Mouse (Mus musculus) midbrain, postnatal 0 days (tissue): ENCODE results near the gene Nrde2. TPM values are rescaled to one million over a fixed set of nuclear protein-coding genes. Genes with fewer than 3 reads are reported as not detected.
A peak's percentile ranks its signal among the peaks of the same experiment; 100 is the strongest.

Experiments
- ATAC-seq: fragments of 200-750 bp; cut with Nextera tagmentation; 2 replicates; pipeline ENCODE4 v1.8.0; 2017; ENCODE audit warnings: moderate number of reproducible peaks, mild to moderate bottlenecking, moderate TSS enrichment, moderate library complexity; ENCODE audit not compliant: low FRiP score
- DNase-seq: peaks from one replicate; pipeline ENCODE4 v3.0.0-alpha.2; 2015; ENCODE audit warnings: low spot score
- H3K27ac ChIP-seq: fragments of 300-500 bp; sonication (generic); 2 replicates; pipeline ENCODE4 v1.5.1; 2014; ENCODE audit warnings: low read depth, mild to moderate bottlenecking, low read length, mixed read lengths
- H3K27me3 ChIP-seq: fragments of 300-500 bp; sonication (generic); 2 replicates; pipeline ENCODE4 v1.6.1; 2014; ENCODE audit warnings: low read length, control low read depth, mixed read lengths; ENCODE audit not compliant: insufficient read depth
- H3K36me3 ChIP-seq: fragments of 300-500 bp; sonication (generic); 2 replicates; pipeline ENCODE4 v1.6.1; 2014; ENCODE audit warnings: low read length, control low read depth, mixed read lengths; ENCODE audit not compliant: insufficient read depth
- H3K4me1 ChIP-seq: fragments of 300-500 bp; sonication (generic); 2 replicates; pipeline ENCODE4 v1.6.1; 2014; ENCODE audit warnings: mild to moderate bottlenecking, control low read depth, antibody characterized with exemption, low read length, mixed read lengths; ENCODE audit not compliant: insufficient read depth
- H3K4me2 ChIP-seq: fragments of 300-500 bp; sonication (generic); 2 replicates; pipeline ENCODE4 v1.6.1; 2014; ENCODE audit warnings: low read depth, mild to moderate bottlenecking, low read length, mixed read lengths; ENCODE audit not compliant: poor library complexity, severe bottlenecking
- H3K4me3 ChIP-seq: fragments of 300-500 bp; sonication (generic); 2 replicates; pipeline ENCODE4 v1.5.1; 2014; ENCODE audit warnings: low read depth, mild to moderate bottlenecking, low read length, moderate library complexity
- H3K9ac ChIP-seq: fragments of 300-500 bp; sonication (generic); replicated peaks from 2 replicates; pipeline ENCODE4 v1.6.1; 2014; ENCODE audit warnings: mild to moderate bottlenecking, low read length, moderate library complexity, mixed read lengths; ENCODE audit not compliant: poor library complexity, severe bottlenecking
- H3K9me3 ChIP-seq: fragments of 300-500 bp; sonication (generic); 2 replicates; pipeline ENCODE4 v1.6.1; 2016; ENCODE audit warnings: low read length, control low read depth
- CTCF ChIP-seq: IDR thresholded peaks from 2 replicates; pipeline ENCODE4 v1.5.1; 2016; ENCODE audit warnings: antibody characterized with exemption, mild to moderate bottlenecking
- WGBS: fragments of 180-500 bp; shearing (Covaris S2); extraction: QIAGEN DNeasy Blood & Tissue Kit; methylation state at CpG from one replicate; pipeline ENCODE4 v1.1.7; 2014; 5-methylcytosine and 5-hydroxymethylcytosine counted together
- polyA plus RNA-seq: library from polyadenylated mRNA; unstranded; fragments of >200 nt; fragmentation: Nextera tagmentation; extraction: Ambion mirVana; gene quantifications from 2 replicates; pipeline ENCODE4 v1.2.1, GENCODE M21; 2015
- total RNA-seq: library from RNA; depleted of rRNA; stranded (reverse); fragments of >200 nt; gene quantifications from 2 replicates; pipeline ENCODE4 v1.2.3, GENCODE M21; 2014

The Nrde2 gene
- total and polyA plus RNA-seq, 2 experiments from 2014 or later: 13.1 to 13.9 TPM

DNA sequence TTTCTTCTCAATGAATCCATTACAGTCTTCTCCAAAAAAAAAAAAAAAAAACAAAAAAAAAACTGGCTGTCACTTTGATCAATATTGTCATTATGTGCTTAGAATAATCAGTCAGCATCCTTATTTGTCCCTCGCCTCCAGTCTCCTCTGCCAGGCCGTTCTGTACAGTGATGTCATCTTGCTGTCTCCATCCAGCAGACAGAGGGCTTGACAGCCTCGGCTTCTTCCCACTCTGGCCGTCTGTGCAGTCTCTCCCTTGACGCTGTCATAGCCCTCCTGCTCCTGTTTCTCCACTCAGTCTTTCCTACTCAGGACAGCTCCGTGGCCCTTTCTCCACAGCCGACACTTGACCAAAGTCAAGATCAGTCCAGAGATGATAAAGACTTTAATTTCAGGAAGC, 13.0 kb upstream of the Nrde2 start:
- no peak overlapping the region for H3K27ac ChIP-seq
- no peaks in the 10 kb centered on the region for H3K27me3 ChIP-seq
- H3K9me3 ChIP-seq: no peaks in the 10 kb centered on the region
- TF ChIP-seq CTCF: no peak
- no peak overlapping the region for H3K9ac ChIP-seq
- H3K4me1 ChIP-seq: 0 out of 2 replicates have a peak, but pooled peaks cover 5% of the 10 kb centered on the region
- no peak overlapping the region for H3K4me3 ChIP-seq
- no peak overlapping the region for H3K4me2 ChIP-seq
- 76% methylated on average over 7 of the region's 7 CpGs for WGBS
- DNase-seq (no peak), ATAC-seq (no peak)
- H3K36me3 ChIP-seq: no peaks in the 10 kb centered on the region

DNA sequence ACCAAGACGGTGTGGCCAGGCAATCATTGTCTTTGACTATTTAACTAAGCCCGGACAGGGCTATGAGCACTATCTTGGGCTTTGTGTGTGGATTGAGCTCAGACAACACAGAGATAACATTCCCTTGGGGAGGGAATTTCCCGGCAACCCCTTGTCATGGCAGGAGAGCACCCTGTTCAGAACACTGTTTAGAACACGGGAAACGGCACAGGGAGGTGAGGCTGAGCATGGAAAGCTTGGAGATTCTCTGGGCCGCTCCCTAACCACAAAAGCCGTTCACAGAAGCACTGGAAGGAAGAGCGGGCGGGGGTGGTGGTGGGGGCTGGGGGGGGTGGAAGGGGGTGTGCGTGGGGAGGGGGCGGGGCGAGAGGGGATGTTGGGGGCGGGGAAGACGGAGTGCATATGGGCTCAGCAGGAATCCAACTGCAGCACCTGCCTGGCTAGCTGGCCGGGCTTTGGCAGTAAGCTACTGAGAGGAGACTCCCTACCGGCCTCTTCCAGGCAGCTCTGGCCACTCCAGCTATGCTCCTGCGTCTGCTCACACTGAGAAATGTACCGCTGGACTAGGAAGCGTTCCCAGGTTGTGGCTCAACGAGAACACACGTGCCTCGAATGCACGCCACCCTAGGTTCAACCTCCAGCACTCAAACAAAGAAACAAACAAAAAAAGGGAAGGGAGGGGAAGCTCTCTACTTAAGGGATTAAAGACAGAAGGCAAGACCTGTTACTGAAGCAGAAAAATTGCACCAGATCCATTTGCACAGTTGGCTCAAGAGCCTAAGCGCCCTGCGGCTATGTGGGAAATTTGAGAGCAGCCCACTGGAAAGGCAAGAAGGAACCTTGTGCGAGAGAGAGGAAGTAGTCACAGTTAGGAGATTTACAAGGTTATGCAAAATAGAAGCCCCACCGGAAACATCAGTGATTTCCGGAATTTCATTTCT, 8.7 kb upstream of the Nrde2 start:
- WGBS: 10% methylated on average over 26 of the region's 28 CpGs
- DNase-seq (peak; percentile 74), ATAC-seq (peak; percentile 48)
- H3K4me2 ChIP-seq: peak overlapping the region; percentile 49
- no peaks in the 10 kb centered on the region for H3K27me3 ChIP-seq
- H3K4me3 ChIP-seq: peak overlapping the region; percentile 5; the same call in 1 of the 2 replicates
- H3K4me1 ChIP-seq: 0 out of 2 replicates have a peak, but pooled peaks cover 5% of the 10 kb centered on the region
- no peak overlapping the region; the same call in 1 of the 2 replicates for H3K9ac ChIP-seq
- H3K9me3 ChIP-seq: no peaks in the 10 kb centered on the region
- TF ChIP-seq CTCF: no peak
- peak overlapping the region; percentile 32; the same call in 1 of the 2 replicates for H3K27ac ChIP-seq
- H3K36me3 ChIP-seq: no peaks in the 10 kb centered on the region

DNA sequence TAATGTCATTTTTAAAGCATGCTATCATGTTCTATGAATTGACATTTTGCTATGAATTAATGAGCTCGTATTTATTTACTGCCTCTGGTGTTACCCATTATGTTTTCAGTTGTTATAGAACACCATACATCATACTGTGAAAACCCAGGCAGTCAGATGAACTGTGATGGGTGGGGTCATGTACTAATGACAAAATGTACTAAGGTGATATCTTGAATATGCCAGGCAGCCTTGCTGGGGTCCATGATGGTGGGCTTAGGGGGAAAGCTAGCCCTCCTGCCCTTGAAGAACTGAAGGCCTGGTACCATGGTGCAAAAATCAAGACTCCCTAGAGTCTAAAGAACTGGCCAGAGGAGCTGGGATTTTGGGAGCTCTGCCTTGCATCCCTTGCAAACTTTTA, 8.0 kb upstream of the Nrde2 start:
- Histone ChIP-seq H3K4me1 (0 out of 2 replicates have a peak, but pooled peaks cover 5% of the 10 kb centered on the region), H3K4me2 (no peak overlapping the region), H3K9me3 (no peaks in the 10 kb centered on the region), H3K27ac (no peak overlapping the region), H3K36me3 (no peaks in the 10 kb centered on the region), H3K4me3 (no peak overlapping the region), H3K27me3 (no peaks in the 10 kb centered on the region), H3K9ac (no peak overlapping the region)
- 80% methylated on average over 1 of the region's 1 CpGs for WGBS
- ATAC-seq (no peak), DNase-seq (no peak)
- no peak for TF ChIP-seq CTCF

DNA sequence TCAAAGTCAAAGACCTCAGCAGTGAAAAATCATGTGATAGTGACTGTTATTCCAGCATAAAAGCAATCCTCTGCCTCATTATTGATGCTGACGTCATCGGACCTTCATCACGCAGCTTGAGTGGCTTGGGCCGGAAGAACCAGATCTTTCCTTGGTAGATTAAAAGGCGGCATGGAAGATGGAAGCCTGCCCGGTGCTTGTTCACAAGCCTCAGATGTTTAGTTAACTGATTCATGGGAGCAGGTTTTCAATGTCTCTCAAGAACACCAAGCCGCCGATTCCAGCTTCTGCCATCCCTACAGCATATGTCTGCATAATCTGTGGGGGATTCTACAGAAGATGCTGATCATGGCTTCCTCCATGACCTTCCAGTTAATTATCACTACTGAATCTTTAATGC, 7.5 kb upstream of the Nrde2 start:
- DNase-seq (peak; percentile 10), ATAC-seq (no peak)
- H3K4me1 ChIP-seq: 0 out of 2 replicates have a peak, but pooled peaks cover 5% of the 10 kb centered on the region
- no peak for TF ChIP-seq CTCF
- 57% methylated on average over 8 of the region's 8 CpGs for WGBS
- 0 out of 2 replicates have a peak overlapping the region, but pooled peaks have one; percentile 43 for H3K27ac ChIP-seq
- H3K9me3 ChIP-seq: no peaks in the 10 kb centered on the region
- H3K27me3 ChIP-seq: no peaks in the 10 kb centered on the region
- H3K4me2 ChIP-seq: no peak overlapping the region
- H3K36me3 ChIP-seq: no peaks in the 10 kb centered on the region
- no peak overlapping the region for H3K4me3 ChIP-seq
- no peak overlapping the region for H3K9ac ChIP-seq

DNA sequence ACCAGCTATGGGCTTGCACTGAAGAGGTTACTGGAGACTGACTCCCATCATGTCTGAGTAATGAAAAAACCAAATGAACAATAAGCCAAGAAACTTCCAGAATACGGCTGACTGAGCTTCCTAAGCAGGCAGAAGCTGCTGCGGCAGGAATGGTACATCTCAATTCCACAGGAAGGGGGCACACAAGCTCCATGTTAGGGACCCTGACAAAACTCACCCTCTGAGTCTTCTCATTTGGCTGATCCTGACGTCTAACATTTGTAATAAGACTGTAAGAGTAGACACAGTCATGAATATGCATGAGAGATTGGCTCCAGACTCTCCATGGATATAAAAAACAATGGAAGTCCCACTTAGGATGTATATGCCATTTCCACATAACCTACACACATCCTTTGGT, 6.7 kb upstream of the Nrde2 start:
- 6% methylated on average over 3 of the region's 3 CpGs for WGBS
- no peak overlapping the region for H3K4me2 ChIP-seq
- H3K27me3 ChIP-seq: no peaks in the 10 kb centered on the region
- peak; percentile 86 for ATAC-seq
- DNase-seq: peak; percentile 90
- no peak overlapping the region for H3K9ac ChIP-seq
- peak overlapping the region; percentile 43; the same call in 1 of the 2 replicates for H3K27ac ChIP-seq
- H3K9me3 ChIP-seq: no peaks in the 10 kb centered on the region
- H3K4me1 ChIP-seq: 0 out of 2 replicates have a peak, but pooled peaks cover 5% of the 10 kb centered on the region
- peak; percentile 87 for TF ChIP-seq CTCF
- H3K4me3 ChIP-seq: no peak overlapping the region
- no peaks in the 10 kb centered on the region for H3K36me3 ChIP-seq

DNA sequence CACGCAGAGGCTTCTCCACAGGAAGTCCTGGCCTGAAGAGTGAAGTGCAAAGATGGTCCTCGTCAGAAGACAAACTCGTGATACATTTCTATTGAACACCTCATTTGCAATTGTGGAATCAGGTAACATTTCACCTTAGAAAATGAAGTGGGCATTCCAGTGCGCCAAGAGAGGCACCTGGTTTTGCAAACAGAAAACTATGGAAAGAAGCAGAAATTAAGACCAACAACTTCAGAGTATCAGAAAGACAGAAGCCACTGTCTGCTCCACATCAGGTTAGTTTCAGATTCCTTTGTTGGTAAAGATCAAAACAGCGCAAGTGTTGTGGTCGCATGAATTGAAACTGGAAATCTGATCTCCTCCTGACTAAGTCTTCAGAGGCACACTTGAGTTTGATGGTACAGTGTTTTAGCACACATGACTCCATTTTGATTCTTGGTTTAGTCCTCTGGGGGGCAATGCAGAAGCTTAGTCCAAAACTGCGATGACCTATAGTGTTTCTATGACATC, 5.6 kb upstream of the Nrde2 start:
- Histone ChIP-seq H3K36me3 (no peaks in the 10 kb centered on the region), H3K4me1 (0 out of 2 replicates have a peak, but pooled peaks cover 5% of the 10 kb centered on the region), H3K4me2 (no peak overlapping the region), H3K9ac (no peak overlapping the region), H3K4me3 (no peak overlapping the region), H3K9me3 (no peaks in the 10 kb centered on the region), H3K27ac (no peak overlapping the region), H3K27me3 (no peaks in the 10 kb centered on the region)
- TF ChIP-seq CTCF: no peak
- ATAC-seq: no peak
- WGBS: 81% methylated on average over 7 of the region's 7 CpGs
- no peak for DNase-seq
